Mouse (Mus musculus): ENCODE data around the gene Wscd1. TPM values are rescaled to one million over a fixed set of nuclear protein-coding genes. Genes with fewer than 3 reads are reported as not detected.
"Not testable (repeated sequence)": the region's sequence is repeated elsewhere in the genome, so short reads cannot be mapped to it uniquely, and the experiment has no call there.

Gene Wscd1
- polyA plus RNA-seq, 1 experiment from 2014 or later, result 2.5 TPM

- 89% methylated on average over 3 of the region's 3 CpGs for WGBS
- no peaks in the 10 kb centered on the region for H3K27me3 ChIP-seq (ENCODE audit: low read depth, poor library complexity, severe bottlenecking)
- DNase-seq (ENCODE audit: low spot score), result no peak
Observed at GRCm38 (mm10) chr11:71816918-71817317, 67.2 kb downstream of the Wscd1 start.

GRCm38 (mm10) chr11:71817341-71817740 lies 67.6 kb downstream of the Wscd1 start:
- H3K27ac ChIP-seq, result no peak overlapping the region
- 77% methylated on average over 4 of the region's 4 CpGs for WGBS
- no peaks in the 10 kb centered on the region for H3K9me3 ChIP-seq (replicated peaks)
- H3K4me3 ChIP-seq, result no peak overlapping the region
- no peak for DNase-seq (ENCODE audit: low spot score)
- no peaks in the 10 kb centered on the region for H3K36me3 ChIP-seq
- no peaks in the 10 kb centered on the region for H3K27me3 ChIP-seq (ENCODE audit: low read depth, poor library complexity, severe bottlenecking)
- H3K4me1 ChIP-seq, result no peaks in the 10 kb centered on the region

More at GRCm38 (mm10) chr11:71816918-71817317, 67.2 kb downstream of the Wscd1 start:
- H3K9me3 ChIP-seq (replicated peaks), result no peaks in the 10 kb centered on the region
- no peaks in the 10 kb centered on the region for H3K36me3 ChIP-seq
- H3K4me1 ChIP-seq, result no peaks in the 10 kb centered on the region
- no peak overlapping the region for H3K27ac ChIP-seq
- H3K4me3 ChIP-seq, result no peak overlapping the region

GRCm38 (mm10) chr11:71818111-71818510 lies 68.4 kb downstream of the Wscd1 start:
- no peaks in the 10 kb centered on the region for H3K4me1 ChIP-seq
- no peak for DNase-seq (ENCODE audit: low spot score)
- no peaks in the 10 kb centered on the region for H3K36me3 ChIP-seq
- no peak overlapping the region for H3K27ac ChIP-seq
- 77% methylated on average over 5 of the region's 5 CpGs for WGBS
- H3K27me3 ChIP-seq (ENCODE audit: low read depth, poor library complexity, severe bottlenecking), result no peaks in the 10 kb centered on the region
- H3K4me3 ChIP-seq, result no peak overlapping the region
- H3K9me3 ChIP-seq (replicated peaks), result no peaks in the 10 kb centered on the region

- H3K4me1 ChIP-seq, result no peaks in the 10 kb centered on the region
- 78% methylated on average over 9 of the region's 9 CpGs for WGBS
Observed at GRCm38 (mm10) chr11:71819901-71820300, 70.2 kb downstream of the Wscd1 start.

GRCm38 (mm10) chr11:71820847-71821246 lies 71.1 kb downstream of the Wscd1 start:
- Histone ChIP-seq H3K27me3 (ENCODE audit: low read depth, poor library complexity, severe bottlenecking) (no peaks in the 10 kb centered on the region), H3K27ac (no peak overlapping the region), H3K4me1 (no peaks in the 10 kb centered on the region), H3K9me3 (replicated peaks) (no peaks in the 10 kb centered on the region), H3K4me3 (no peak overlapping the region), H3K36me3 (no peaks in the 10 kb centered on the region)
- 59% methylated on average over 10 of the region's 10 CpGs for WGBS
- DNase-seq (ENCODE audit: low spot score), result no peak

More at GRCm38 (mm10) chr11:71819901-71820300, 70.2 kb downstream of the Wscd1 start:
- H3K27me3 ChIP-seq (ENCODE audit: low read depth, poor library complexity, severe bottlenecking), result no peaks in the 10 kb centered on the region
- H3K27ac ChIP-seq, result no peak overlapping the region
- DNase-seq (ENCODE audit: low spot score), result no peak
- no peak overlapping the region for H3K4me3 ChIP-seq
- no peaks in the 10 kb centered on the region for H3K36me3 ChIP-seq
- H3K9me3 ChIP-seq (replicated peaks), result no peaks in the 10 kb centered on the region

GRCm38 (mm10) chr11:71821526-71821925 lies 71.8 kb downstream of the Wscd1 start:
- not testable (repeated sequence) for H3K27ac ChIP-seq; H3K27me3 ChIP-seq (ENCODE audit: low read depth, poor library complexity, severe bottlenecking); H3K4me1 ChIP-seq; DNase-seq (ENCODE audit: low spot score); H3K4me3 ChIP-seq; H3K36me3 ChIP-seq; H3K9me3 ChIP-seq (replicated peaks)
- 80% methylated on average over 6 of the region's 6 CpGs for WGBS

- Histone ChIP-seq H3K27me3 (ENCODE audit: low read depth, poor library complexity, severe bottlenecking) (no peaks in the 10 kb centered on the region), H3K36me3 (no peaks in the 10 kb centered on the region), H3K27ac (no peak overlapping the region), H3K4me3 (no peak overlapping the region), H3K9me3 (replicated peaks) (no peaks in the 10 kb centered on the region), H3K4me1 (no peaks in the 10 kb centered on the region)
- 91% methylated on average over 5 of the region's 5 CpGs for WGBS
- DNase-seq (ENCODE audit: low spot score), result no peak
Observed at GRCm38 (mm10) chr11:71822031-71822430, 72.3 kb downstream of the Wscd1 start.

GRCm38 (mm10) chr11:71824971-71825370 lies 75.3 kb downstream of the Wscd1 start:
- Histone ChIP-seq H3K9me3 (replicated peaks) (no peaks in the 10 kb centered on the region), H3K27me3 (ENCODE audit: low read depth, poor library complexity, severe bottlenecking) (no peaks in the 10 kb centered on the region), H3K4me3 (no peak overlapping the region), H3K36me3 (no peaks in the 10 kb centered on the region), H3K4me1 (no peaks in the 10 kb centered on the region), H3K27ac (no peak overlapping the region)
- DNase-seq (ENCODE audit: low spot score), result no peak
- 66% methylated on average over 4 of the region's 4 CpGs for WGBS

Data from limb, embryonic 10.5 days (tissue).